Comparison of ENCODE assay signal across 8 mouse cellular contexts in the genomic region with DNA sequence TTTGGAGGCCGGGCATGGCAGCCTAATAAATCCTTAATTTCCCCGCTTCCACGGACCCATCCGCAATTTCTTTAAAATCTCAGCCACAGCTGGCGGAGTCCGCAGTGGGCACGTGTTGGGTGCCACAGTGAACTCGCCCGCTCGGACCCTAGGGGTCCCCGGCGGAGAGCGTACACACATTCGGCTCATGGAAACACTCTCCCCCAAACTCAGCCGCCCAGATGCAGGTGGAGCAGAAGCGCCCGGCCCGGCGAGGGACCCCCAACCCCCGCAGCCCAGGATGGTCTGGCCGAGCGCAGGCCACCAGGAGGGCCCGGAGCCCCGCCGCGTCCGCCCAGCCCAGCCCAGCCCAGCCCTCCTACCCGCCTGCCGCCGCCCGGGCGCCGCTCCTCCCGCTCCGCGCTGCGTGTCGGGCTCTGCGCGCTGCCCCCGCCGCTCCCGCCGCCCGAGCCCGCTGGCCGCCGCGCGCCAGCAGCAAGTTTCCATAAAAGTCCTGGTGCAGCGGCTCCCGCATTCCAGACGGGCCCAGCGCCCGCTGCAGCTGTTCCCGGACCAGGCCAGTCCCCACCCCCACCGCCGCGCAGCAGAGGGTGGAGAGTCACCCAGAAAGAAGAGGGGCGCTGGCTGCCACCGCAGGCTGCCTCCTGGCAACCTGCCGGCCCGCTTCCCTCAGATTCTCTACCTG. TPM values are rescaled to one million over a fixed set of nuclear protein-coding genes. Genes with fewer than 3 reads are reported as not detected.
A peak's percentile ranks its signal among the peaks of the same experiment; 100 is the strongest.
DNase-seq lines count a peak whose midpoint lies in the region; ATAC-seq and TF ChIP-seq lines count a peak whose summit lies in the region.

No protein-coding gene starts in this region.

- no peak for DNase-seq in spleen, adult 2 months (ENCODE audit: low read depth in 1 of 2, low spot score in 2 of 2)
- no peak for DNase-seq in spleen, postnatal 36 days (ENCODE audit: low spot score in 2 of 2)
- peak; percentile 81 for DNase-seq in kidney, postnatal 0 days (ENCODE audit: low spot score)
- peak; percentile 61 for DNase-seq in ovary, postnatal 10 days (ENCODE audit: low spot score)
- DNase-seq in natural killer cell, adult 2 months (ENCODE audit: low spot score in 2 of 2) = no peak

- peak; percentile 82 for ATAC-seq in heart, embryonic 14.5 days (ENCODE audit: insufficient number of reproducible peaks, insufficient read depth, low FRiP score, low read depth)
- peak; percentile 84 for ATAC-seq in kidney, postnatal 0 days (replicated peaks; ENCODE audit: low FRiP score, low read depth)
- ATAC-seq in lung, embryonic 15.5 days (ENCODE audit: borderline replicate concordance, extremely low read depth, low FRiP score, low TSS enrichment) = peak; percentile 88

- H3K4me1 ChIP-seq in spleen, adult 2 months (ENCODE audit: control insufficient read depth, insufficient read depth, insufficient read length) = no peaks in the 10 kb centered on the region; the same call in none of the 2 replicates
- 0 out of 2 replicates have a peak, but pooled peaks cover 2% of the 10 kb centered on the region for H3K4me1 ChIP-seq in embryonic fibroblast, embryonic 13.5 days (ENCODE audit: control insufficient read depth, insufficient read depth, low read length)
- peaks cover 15 to 36% of the 10 kb centered on the region in 2 experiments for H3K4me1 ChIP-seq in heart, embryonic 14.5 days (ENCODE audit: control insufficient read depth in 2 of 2, insufficient read depth in 2 of 2, low read length in 2 of 2)
- 0 out of 2 replicates have a peak, but pooled peaks cover 7% of the 10 kb centered on the region for H3K4me1 ChIP-seq in kidney, postnatal 0 days (replicated peaks; ENCODE audit: insufficient read depth, low read length)
- H3K4me1 ChIP-seq in lung, embryonic 15.5 days = peaks cover 23% of the 10 kb centered on the region

- 4% methylated on average over 60 of the region's 63 CpGs for WGBS in spleen, adult 2 months
- WGBS in heart, embryonic 14.5 days = under 1% methylated on average over 63 of the region's 63 CpGs
- WGBS in kidney, postnatal 0 days = 1% methylated on average over 60 of the region's 63 CpGs
- WGBS in lung, embryonic 15.5 days = under 1% methylated on average over 59 of the region's 63 CpGs

- peaks cover 8% of the 10 kb centered on the region for H3K27me3 ChIP-seq in spleen, adult 2 months (ENCODE audit: control insufficient read depth, insufficient read depth, low read length)
- H3K27me3 ChIP-seq in heart, embryonic 14.5 days (ENCODE audit: control insufficient read depth, insufficient read depth, low read length) = no peaks in the 10 kb centered on the region
- H3K27me3 ChIP-seq in kidney, postnatal 0 days (ENCODE audit: insufficient read depth, low read length) = no peaks in the 10 kb centered on the region
- H3K27me3 ChIP-seq in lung, embryonic 15.5 days = peaks cover 13% of the 10 kb centered on the region; the same call in 1 of the 2 replicates

- H3K4me2 ChIP-seq in heart, embryonic 14.5 days (ENCODE audit: low read length) = peak overlapping the region; percentile 88
- peak overlapping the region; percentile 90 for H3K4me2 ChIP-seq in kidney, postnatal 0 days (ENCODE audit: low read length)
- H3K4me2 ChIP-seq in lung, embryonic 15.5 days = peak overlapping the region; percentile 80

- TF ChIP-seq CTCF in spleen, adult 2 months (IDR thresholded peaks at IDR 0.05; ENCODE audit: extremely low read depth, insufficient read depth, insufficient read length, insufficient replicate concordance) = no peak
- TF ChIP-seq CTCF in embryonic fibroblast, embryonic 13.5 days (IDR thresholded peaks at IDR 0.05; ENCODE audit: borderline replicate concordance, insufficient read depth, low read length) = no peak
- no peak for TF ChIP-seq CTCF in kidney, postnatal 0 days (IDR thresholded peaks at IDR 0.05; ENCODE audit: low read depth)

- peak overlapping the region; percentile 99 for H3K9ac ChIP-seq in heart, embryonic 14.5 days (ENCODE audit: low read length)
- peak overlapping the region; percentile 79 for H3K9ac ChIP-seq in kidney, postnatal 0 days (ENCODE audit: low read depth, low read length)
- H3K9ac ChIP-seq in lung, embryonic 15.5 days = peak overlapping the region; percentile 87

- H3K9me3 ChIP-seq in heart, embryonic 14.5 days (ENCODE audit: control insufficient read depth, low read length) = no peaks in the 10 kb centered on the region
- H3K9me3 ChIP-seq in kidney, postnatal 0 days (replicated peaks; ENCODE audit: low read length) = no peaks in the 10 kb centered on the region
- H3K9me3 ChIP-seq in lung, embryonic 15.5 days = no peaks in the 10 kb centered on the region

- no peaks in the 10 kb centered on the region for H3K36me3 ChIP-seq in spleen, adult 2 months (ENCODE audit: control insufficient read depth, insufficient read depth, low read length)
- peaks cover 16% of the 10 kb centered on the region; the same call in 1 of the 2 replicates for H3K36me3 ChIP-seq in heart, embryonic 14.5 days (ENCODE audit: control insufficient read depth, insufficient read depth, low read length)
- H3K36me3 ChIP-seq in kidney, postnatal 0 days (ENCODE audit: insufficient read depth, low read length) = no peaks in the 10 kb centered on the region
- H3K36me3 ChIP-seq in lung, embryonic 15.5 days = no peaks in the 10 kb centered on the region

- H3K27ac ChIP-seq in spleen, adult 2 months (ENCODE audit: insufficient read depth, low read length) = peak overlapping the region; percentile 53
- H3K27ac ChIP-seq in embryonic fibroblast, embryonic 13.5 days (ENCODE audit: insufficient read depth, low read length) = peak overlapping the region; percentile 80
- H3K27ac ChIP-seq in heart, embryonic 14.5 days (replicated peaks in 1 of 2; ENCODE audit: control insufficient read depth in 1 of 2, insufficient read depth in 1 of 2, low read depth in 2 of 2, low read length in 2 of 2) = peak overlapping the region; percentile 99 to 100
- peak overlapping the region; percentile 58 for H3K27ac ChIP-seq in kidney, postnatal 0 days
- H3K27ac ChIP-seq in lung, embryonic 15.5 days = peak overlapping the region; percentile 94

- no peak for TF ChIP-seq POLR2A in spleen, adult 2 months (IDR thresholded peaks at IDR 0.05; ENCODE audit: low read depth, low read length)
- no peak; the same call in 1 of the 2 replicates for TF ChIP-seq POLR2A in embryonic fibroblast, embryonic 13.5 days (IDR thresholded peaks at IDR 0.05; ENCODE audit: low read depth, low read length)

- peak overlapping the region; percentile 23; the same call in 1 of the 2 replicates for H3K4me3 ChIP-seq in spleen, adult 2 months (ENCODE audit: extremely low read depth, insufficient read depth, insufficient read length)
- H3K4me3 ChIP-seq in embryonic fibroblast, embryonic 13.5 days (ENCODE audit: insufficient read depth, low read length) = peak overlapping the region; percentile 69
- peak overlapping the region; percentile 75 to 78 for H3K4me3 ChIP-seq in heart, embryonic 14.5 days (ENCODE audit: control insufficient read depth in 1 of 2, insufficient read depth in 1 of 2, low read depth in 1 of 2, low read length in 2 of 2)
- peak overlapping the region; percentile 52 for H3K4me3 ChIP-seq in kidney, postnatal 0 days (replicated peaks; ENCODE audit: low read depth, low read length)
- H3K4me3 ChIP-seq in lung, embryonic 15.5 days = peak overlapping the region; percentile 67

RNA-seq across cellular contexts. Expression of a gene that starts 0.7 kb away (rescaled TPM):
- polyA plus RNA-seq in spleen, adult 2 months (2012; rRNA removed) = 0.18 TPM in 1 of 2 replicates, not detected in the other
- 144 and 152 TPM in 2 replicates for polyA plus RNA-seq in embryonic fibroblast, embryonic 13.5 days (2011; ENCODE audit: insufficient read length, low read depth, missing spikeins)
- polyA plus RNA-seq in heart, embryonic 14.5 days (2014; fragmentation: Nextera tagmentation; extraction: Ambion mirVana) = 238 and 249 TPM in 2 replicates
- polyA plus RNA-seq in kidney, postnatal 0 days (2015; fragmentation: Nextera tagmentation; extraction: Ambion mirVana) = 15.8 and 18.1 TPM in 2 replicates
- polyA plus RNA-seq in lung, embryonic 15.5 days (2015; fragmentation: Nextera tagmentation; extraction: Ambion mirVana) = 64.4 and 75.1 TPM in 2 replicates

RNA-seq across cellular contexts. Expression of a gene that starts 55.3 kb away (rescaled TPM):
- 59.1 and 68.7 TPM in 2 replicates for polyA plus RNA-seq in spleen, adult 2 months (2012; rRNA removed)
- polyA plus RNA-seq in embryonic fibroblast, embryonic 13.5 days (2011; ENCODE audit: insufficient read length, low read depth, missing spikeins) = 138 and 142 TPM in 2 replicates
- polyA plus RNA-seq in heart, embryonic 14.5 days (2014; fragmentation: Nextera tagmentation; extraction: Ambion mirVana) = 113 and 117 TPM in 2 replicates
- polyA plus RNA-seq in kidney, postnatal 0 days (2015; fragmentation: Nextera tagmentation; extraction: Ambion mirVana) = 178 and 189 TPM in 2 replicates
- 261 and 272 TPM in 2 replicates for polyA plus RNA-seq in lung, embryonic 15.5 days (2015; fragmentation: Nextera tagmentation; extraction: Ambion mirVana)

RNA-seq across cellular contexts. Expression of a gene that starts 55.4 kb away (rescaled TPM):
- 2.2 and 2.4 TPM in 2 replicates for polyA plus RNA-seq in spleen, adult 2 months (2012; rRNA removed)
- 94.2 and 127 TPM in 2 replicates for polyA plus RNA-seq in embryonic fibroblast, embryonic 13.5 days (2011; ENCODE audit: insufficient read length, low read depth, missing spikeins)
- 46.2 and 47.9 TPM in 2 replicates for polyA plus RNA-seq in heart, embryonic 14.5 days (2014; fragmentation: Nextera tagmentation; extraction: Ambion mirVana)
- 32.5 and 34.9 TPM in 2 replicates for polyA plus RNA-seq in kidney, postnatal 0 days (2015; fragmentation: Nextera tagmentation; extraction: Ambion mirVana)
- polyA plus RNA-seq in lung, embryonic 15.5 days (2015; fragmentation: Nextera tagmentation; extraction: Ambion mirVana) = 38.2 and 41.4 TPM in 2 replicates

Comparison
In these comparisons a context has a peak if more than half of its experiments do, and no peak if none do; other contexts are left out.
1. DNase-seq: peak in kidney, postnatal 0 days (single experiment) and ovary, postnatal 10 days (single experiment); none in spleen, adult 2 months (0 of 2), spleen, postnatal 36 days (0 of 2) and natural killer cell, adult 2 months (0 of 2).
2. H3K4me3 ChIP-seq: peak in every context shown above with its lines; median percentile 76 in heart, embryonic 14.5 days; 69 in embryonic fibroblast, embryonic 13.5 days; 67 in lung, embryonic 15.5 days; 52 in kidney, postnatal 0 days; 23 in spleen, adult 2 months.
3. RNA of a gene that starts 0.7 kb away (polyA plus RNA-seq): 238 to 249 TPM in heart, embryonic 14.5 days, 144 to 152 TPM in embryonic fibroblast, embryonic 13.5 days, 64.4 to 75.1 TPM in lung, embryonic 15.5 days and 15.8 to 18.1 TPM in kidney, postnatal 0 days; 0.18 TPM in spleen, adult 2 months; every median in the first group is over 10 times any median in the second.
4. Peak in every context shown above with its lines, with median percentiles within 50 percentile points of each other: H3K27ac ChIP-seq, ATAC-seq, H3K4me2 ChIP-seq and H3K9ac ChIP-seq.